Mouse (Mus musculus): ENCODE data around the gene Tcf20.

- no peak for TF ChIP-seq CTCF (IDR thresholded peaks at IDR 0.05; ENCODE audit: low read depth, low read length)
- TF ChIP-seq POLR2A (IDR thresholded peaks at IDR 0.05; ENCODE audit: insufficient read depth, low read length) = no peak
- no peak for TF ChIP-seq EP300 (IDR thresholded peaks at IDR 0.05; ENCODE audit: insufficient read depth, low read depth, low read length)
Measured at GRCm38 (mm10) chr15:82927057-82927456, 60.6 kb downstream of the Tcf20 start.

Data from ES-Bruce4 (cell line).